Mouse (Mus musculus) forebrain, embryonic 16.5 days (tissue): ENCODE data around the gene Clec3a. TPM values are rescaled to one million over a fixed set of nuclear protein-coding genes. Genes with fewer than 3 reads are reported as not detected.

Experiments used
- ATAC-seq: fragments of 200-750 bp; cut with Nextera tagmentation; 2 replicates; pipeline ENCODE4 v1.8.0; 2017; ENCODE audit warnings: mild to moderate bottlenecking, moderate library complexity
- H3K27ac ChIP-seq: fragments of 300-500 bp; sonication (generic); 2 replicates; pipeline ENCODE4 v1.5.1; 2014; ENCODE audit warnings: low read length, control low read depth
- H3K27me3 ChIP-seq: fragments of 300-500 bp; sonication (generic); replicated peaks from 2 replicates; pipeline ENCODE4 v1.6.1; 2014; ENCODE audit warnings: low read length; ENCODE audit not compliant: control insufficient read depth, insufficient read depth
- H3K36me3 ChIP-seq: fragments of 300-500 bp; sonication (generic); 2 replicates; pipeline ENCODE4 v1.6.1; 2014; ENCODE audit not compliant: control insufficient read depth, insufficient read depth
- H3K4me1 ChIP-seq: fragments of 300-500 bp; sonication (generic); replicated peaks from 2 replicates; pipeline ENCODE4 v1.6.1; 2014; ENCODE audit warnings: low read length; ENCODE audit not compliant: control insufficient read depth, insufficient read depth
- H3K4me2 ChIP-seq: fragments of 300-500 bp; sonication (generic); 2 replicates; pipeline ENCODE4 v1.6.1; 2014; ENCODE audit warnings: mild to moderate bottlenecking, low read length, control low read depth
- H3K4me3 ChIP-seq: fragments of 300-500 bp; sonication (generic); replicated peaks from 2 replicates; pipeline ENCODE4 v1.5.1; 2014; ENCODE audit warnings: mild to moderate bottlenecking, low read length, control low read depth
- H3K9ac ChIP-seq: fragments of 300-500 bp; sonication (generic); replicated peaks from 2 replicates; pipeline ENCODE4 v1.6.1; 2014; ENCODE audit warnings: low read depth, low read length, control low read depth
- H3K9me3 ChIP-seq: fragments of 300-500 bp; sonication (generic); 2 replicates; pipeline ENCODE4 v1.6.1; 2016; ENCODE audit warnings: low read length; ENCODE audit not compliant: control insufficient read depth
- WGBS: fragments of 180-500 bp; shearing (Covaris S2); extraction: QIAGEN DNeasy Blood & Tissue Kit; methylation state at CpG from one replicate; pipeline ENCODE4 v1.1.7; 2014; 5-methylcytosine and 5-hydroxymethylcytosine counted together
- polyA plus RNA-seq: library from polyadenylated mRNA; unstranded; fragments of >200 nt; fragmentation: Nextera tagmentation; extraction: Ambion mirVana; gene quantifications from 2 replicates; pipeline ENCODE4 v1.2.1, GENCODE M21; 2015

The Clec3a gene
- polyA plus RNA-seq: 0.76 TPM in 1 of 2 replicates, not detected in the other

DNA sequence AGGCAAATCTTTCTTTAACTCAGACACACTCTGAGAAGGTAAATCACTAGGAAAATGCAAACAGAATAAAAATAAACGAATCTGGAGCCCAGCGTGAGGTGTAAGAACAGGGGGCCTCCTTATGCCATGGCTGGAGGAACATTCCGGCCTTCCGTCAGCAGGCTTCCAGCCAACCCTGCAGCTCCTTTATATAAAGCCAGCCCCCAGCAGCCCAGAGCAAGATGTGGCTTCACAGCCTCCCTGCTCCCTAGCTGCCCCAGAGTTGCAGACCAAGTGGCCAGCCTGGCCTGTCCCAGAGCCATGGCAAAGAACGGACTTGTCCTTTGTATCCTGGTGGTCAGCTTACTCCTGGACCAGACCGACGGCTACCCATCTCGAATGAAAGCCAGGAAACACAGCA, at the start of gene Clec3a:
Gene Clec3a (plus strand): TSS at position 301 of the 400 bp plus-strand sequence.
- Histone ChIP-seq H3K4me1 (no peaks in the 10 kb centered on the region), H3K36me3 (no peaks in the 10 kb centered on the region), H3K9me3 (no peaks in the 10 kb centered on the region), H3K27me3 (no peaks in the 10 kb centered on the region), H3K4me2 (no peak within 1 kb of the TSS), H3K27ac (no peak within 1 kb of the TSS), H3K9ac (no peak within 1 kb of the TSS), H3K4me3 (no peak within 1 kb of the TSS)
- 76% methylated on average over 8 of the region's 8 CpGs for WGBS
- ATAC-seq: no peak

DNA sequence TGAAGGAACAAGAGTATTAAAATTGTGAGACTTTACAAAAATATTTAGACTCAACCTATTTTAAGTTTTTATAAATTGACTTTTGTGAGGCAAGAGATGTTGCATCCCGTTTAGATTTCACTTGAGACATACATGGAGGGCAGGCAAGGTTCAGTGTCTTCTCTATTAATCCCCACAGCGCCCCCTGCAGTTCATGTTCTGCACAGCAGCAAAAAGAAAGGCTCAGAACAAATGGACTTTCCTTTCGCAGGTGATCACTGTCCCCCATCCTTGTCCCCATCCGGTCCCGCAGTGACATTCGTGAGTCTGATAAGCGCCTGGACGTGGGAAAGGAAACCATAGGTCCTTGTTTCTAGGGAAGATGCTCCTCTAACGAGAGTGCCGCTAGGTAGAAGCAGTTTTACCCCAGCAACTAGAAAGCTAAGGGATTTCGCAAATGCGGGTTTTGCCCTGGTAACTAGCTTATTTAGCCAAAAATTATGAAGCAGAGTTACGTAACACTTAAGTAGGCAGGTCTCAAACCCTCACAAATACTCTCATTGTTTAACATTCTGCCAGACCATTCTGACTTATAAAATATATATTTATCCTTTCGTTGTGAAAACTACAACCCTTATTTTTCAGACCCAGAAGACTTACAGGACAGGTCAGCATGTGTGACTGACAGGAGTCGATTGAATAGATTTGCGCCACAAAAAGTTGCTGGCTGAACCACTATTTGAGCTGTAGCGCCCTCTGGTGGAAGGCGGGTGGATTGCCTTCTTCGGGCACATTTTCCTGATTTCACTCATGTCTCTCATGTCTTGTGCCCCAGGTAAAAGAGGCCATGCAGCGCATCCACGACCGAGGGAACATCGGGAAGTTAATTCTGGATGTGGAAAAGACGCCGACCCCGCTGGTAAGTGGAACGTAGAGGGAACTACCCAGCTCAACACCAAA, 48.6 kb upstream of the Clec3a start:
- Histone ChIP-seq H3K4me3 (no peak overlapping the region), H3K9ac (no peak overlapping the region)

DNA sequence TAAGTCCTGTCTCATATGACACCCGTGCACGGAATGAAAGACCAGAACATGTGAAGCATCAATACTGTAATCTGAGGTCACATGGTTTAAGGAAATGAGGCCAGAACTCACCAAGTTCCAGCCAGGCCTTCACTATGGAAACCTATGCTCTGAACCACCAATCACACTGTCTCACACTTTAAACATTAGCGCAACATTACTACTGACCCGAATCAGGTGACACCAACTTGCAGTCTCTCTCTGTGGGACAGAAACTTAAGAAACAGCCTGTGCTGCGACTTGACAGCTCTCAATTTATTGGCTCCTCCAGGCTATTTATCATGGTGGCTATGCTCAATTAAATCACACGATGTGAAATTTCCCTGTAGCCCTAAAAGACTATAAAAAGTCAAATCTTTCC, 43.5 kb upstream of the Clec3a start:
- WGBS: 91% methylated on average over 6 of the region's 6 CpGs
- no peaks in the 10 kb centered on the region for H3K27me3 ChIP-seq
- H3K4me1 ChIP-seq: no peaks in the 10 kb centered on the region
- no peaks in the 10 kb centered on the region for H3K36me3 ChIP-seq
- no peaks in the 10 kb centered on the region for H3K9me3 ChIP-seq
- no peak overlapping the region for H3K9ac ChIP-seq
- H3K4me3 ChIP-seq: no peak overlapping the region
- H3K4me2 ChIP-seq: no peak overlapping the region
- H3K27ac ChIP-seq: no peak overlapping the region
- no peak for ATAC-seq

More for the DNA sequence above, 48.6 kb upstream of the Clec3a start:
- Histone ChIP-seq H3K9me3 (no peaks in the 10 kb centered on the region), H3K36me3 (no peaks in the 10 kb centered on the region), H3K4me1 (peaks cover 3% of the 10 kb centered on the region), H3K4me2 (peak overlapping the region; percentile 20; the same call in 1 of the 2 replicates), H3K27ac (no peak overlapping the region), H3K27me3 (no peaks in the 10 kb centered on the region)
- 32% methylated on average over 27 of the region's 27 CpGs for WGBS
- ATAC-seq: no peak

DNA sequence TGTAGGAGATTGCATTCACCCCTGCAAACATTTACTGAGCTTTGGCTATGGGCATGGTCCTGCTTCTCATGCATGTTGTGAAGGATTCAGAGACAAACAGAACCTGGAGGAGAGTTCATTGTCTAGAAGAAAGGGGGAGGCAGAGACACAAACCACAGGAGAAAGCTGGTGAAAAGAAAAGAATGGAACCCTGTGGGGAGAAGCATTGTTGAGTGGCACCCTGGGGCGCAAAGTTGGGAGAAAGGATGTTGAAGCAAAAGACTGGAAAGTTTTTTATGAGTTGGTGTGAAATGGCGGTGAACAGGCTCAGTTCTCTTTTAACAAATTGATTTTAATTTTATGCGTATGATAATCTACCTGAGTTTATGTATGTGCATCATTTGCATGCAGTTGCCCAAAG, 33.7 kb upstream of the Clec3a start:
- Histone ChIP-seq H3K4me3 (no peak overlapping the region), H3K9ac (no peak overlapping the region), H3K4me1 (no peaks in the 10 kb centered on the region), H3K27me3 (no peaks in the 10 kb centered on the region), H3K4me2 (no peak overlapping the region), H3K9me3 (no peaks in the 10 kb centered on the region), H3K36me3 (no peaks in the 10 kb centered on the region), H3K27ac (no peak overlapping the region)
- ATAC-seq: no peak
- WGBS: 70% methylated on average over 3 of the region's 3 CpGs

DNA sequence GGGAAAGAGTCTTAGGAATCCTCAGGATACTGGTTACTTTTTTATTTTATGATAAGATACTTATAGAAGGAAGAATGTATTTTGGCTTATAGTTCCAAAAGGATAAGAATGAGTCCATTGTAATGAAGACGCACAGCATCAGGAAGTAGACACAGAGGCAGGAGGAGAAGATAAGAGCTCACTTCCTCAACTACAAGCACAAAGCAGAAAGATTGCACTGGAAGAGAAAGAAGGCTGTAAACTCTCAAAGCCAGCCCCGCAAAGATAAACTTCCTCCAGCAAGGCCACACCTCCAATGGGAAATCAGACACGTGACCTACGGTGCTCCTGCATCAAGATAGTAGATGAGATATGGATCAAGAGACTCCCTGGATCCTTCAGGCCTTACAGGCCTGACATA, 30.4 kb upstream of the Clec3a start:
- WGBS: 89% methylated on average over 4 of the region's 4 CpGs

DNA sequence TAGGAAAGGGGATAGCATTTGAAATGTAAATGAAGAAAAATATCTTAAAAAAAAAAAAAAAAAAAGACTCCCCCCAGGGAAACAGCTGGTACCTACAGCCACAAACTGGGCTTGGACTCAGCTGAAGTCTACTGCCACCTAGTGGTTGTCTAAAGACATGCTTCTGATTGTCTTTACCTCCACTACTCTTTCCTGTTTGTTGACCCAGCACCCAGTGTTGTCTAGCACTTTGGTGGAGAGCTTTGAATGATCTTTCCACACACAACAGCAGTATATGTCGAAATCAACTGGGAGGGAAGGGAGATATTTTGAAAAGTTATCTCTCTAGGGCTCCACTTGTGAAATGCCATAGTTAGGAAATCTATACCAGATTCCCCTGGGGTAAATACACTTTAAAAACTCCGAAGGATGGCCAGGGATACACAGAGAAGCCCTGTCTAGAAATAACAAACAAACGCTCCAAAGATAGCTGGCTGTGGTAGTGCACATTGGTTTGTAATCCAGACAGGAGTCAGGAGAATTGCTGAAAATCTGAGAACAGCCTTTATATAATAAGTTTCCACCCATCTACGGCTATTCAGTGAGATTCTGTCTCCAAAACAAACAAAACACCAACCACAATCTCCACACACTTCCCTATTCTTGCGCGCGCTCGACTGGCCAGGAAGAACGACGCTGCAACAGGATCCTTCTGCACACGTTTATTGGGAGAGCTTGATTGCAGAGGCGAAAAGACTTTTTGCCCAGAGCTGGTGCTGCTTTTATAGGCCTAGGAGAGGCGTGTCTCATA, 27.2 kb upstream of the Clec3a start:
- H3K4me1 ChIP-seq: no peaks in the 10 kb centered on the region
- no peak overlapping the region for H3K4me2 ChIP-seq
- 91% methylated on average over 11 of the region's 13 CpGs for WGBS
- H3K27ac ChIP-seq: no peak overlapping the region
- no peaks in the 10 kb centered on the region for H3K36me3 ChIP-seq
- H3K4me3 ChIP-seq: no peak overlapping the region
- no peaks in the 10 kb centered on the region for H3K9me3 ChIP-seq
- H3K9ac ChIP-seq: no peak overlapping the region
- no peak for ATAC-seq
- no peaks in the 10 kb centered on the region for H3K27me3 ChIP-seq

More for the DNA sequence above, 30.4 kb upstream of the Clec3a start:
- no peaks in the 10 kb centered on the region for H3K9me3 ChIP-seq
- no peak overlapping the region for H3K4me2 ChIP-seq
- H3K4me3 ChIP-seq: no peak overlapping the region
- no peaks in the 10 kb centered on the region for H3K27me3 ChIP-seq
- H3K9ac ChIP-seq: no peak overlapping the region
- H3K27ac ChIP-seq: no peak overlapping the region
- H3K36me3 ChIP-seq: no peaks in the 10 kb centered on the region
- no peak for ATAC-seq
- H3K4me1 ChIP-seq: no peaks in the 10 kb centered on the region

DNA sequence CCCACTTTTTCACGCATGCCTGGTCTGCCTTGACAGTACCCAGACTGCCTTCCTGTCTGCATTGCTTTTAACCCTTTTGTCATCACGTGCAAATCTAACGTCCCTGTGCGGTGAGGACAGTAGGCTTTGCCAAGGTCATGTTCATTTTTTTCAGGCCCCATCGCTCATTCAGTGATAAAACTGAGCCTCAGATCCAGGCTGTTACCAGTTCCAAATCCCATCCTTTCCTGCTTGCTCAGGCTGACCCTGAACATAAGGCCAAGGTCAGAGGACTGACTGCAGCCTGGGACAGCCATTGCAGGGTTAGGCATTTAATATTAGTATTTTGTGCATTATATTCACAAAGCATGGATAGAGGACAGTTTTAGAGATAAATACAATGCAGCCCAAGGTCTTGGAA, 19.6 kb upstream of the Clec3a start:
- Histone ChIP-seq H3K4me2 (no peak overlapping the region), H3K27ac (no peak overlapping the region), H3K36me3 (no peaks in the 10 kb centered on the region), H3K4me1 (no peaks in the 10 kb centered on the region), H3K4me3 (no peak overlapping the region), H3K9me3 (no peaks in the 10 kb centered on the region), H3K9ac (no peak overlapping the region), H3K27me3 (no peaks in the 10 kb centered on the region)
- 89% methylated on average over 5 of the region's 5 CpGs for WGBS
- no peak for ATAC-seq

DNA sequence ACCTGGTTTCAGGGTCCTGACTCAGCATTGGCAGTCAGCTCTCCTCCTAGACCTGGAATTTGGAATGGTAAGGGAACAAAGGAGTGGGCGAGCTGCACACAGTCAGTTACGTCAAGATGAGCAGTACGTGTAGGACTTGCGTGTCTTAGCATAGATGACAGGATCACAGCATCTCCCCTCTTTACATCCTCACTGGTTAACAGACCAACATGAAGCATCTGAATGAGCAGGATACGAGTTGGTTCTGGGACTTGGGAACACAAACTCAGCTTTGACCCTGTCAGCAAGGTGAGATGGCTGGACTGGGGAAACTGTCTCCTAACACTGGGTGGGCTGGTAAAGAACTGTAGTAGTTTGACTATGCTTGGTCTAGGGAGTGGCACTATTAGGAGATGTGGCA, 18.6 kb upstream of the Clec3a start:
- ATAC-seq: no peak
- H3K27me3 ChIP-seq: no peaks in the 10 kb centered on the region
- H3K36me3 ChIP-seq: no peaks in the 10 kb centered on the region
- H3K4me3 ChIP-seq: no peak overlapping the region
- no peak overlapping the region for H3K27ac ChIP-seq
- no peak overlapping the region for H3K4me2 ChIP-seq
- H3K4me1 ChIP-seq: no peaks in the 10 kb centered on the region
- no peaks in the 10 kb centered on the region for H3K9me3 ChIP-seq
- 97% methylated on average over 5 of the region's 5 CpGs for WGBS
- H3K9ac ChIP-seq: no peak overlapping the region

DNA sequence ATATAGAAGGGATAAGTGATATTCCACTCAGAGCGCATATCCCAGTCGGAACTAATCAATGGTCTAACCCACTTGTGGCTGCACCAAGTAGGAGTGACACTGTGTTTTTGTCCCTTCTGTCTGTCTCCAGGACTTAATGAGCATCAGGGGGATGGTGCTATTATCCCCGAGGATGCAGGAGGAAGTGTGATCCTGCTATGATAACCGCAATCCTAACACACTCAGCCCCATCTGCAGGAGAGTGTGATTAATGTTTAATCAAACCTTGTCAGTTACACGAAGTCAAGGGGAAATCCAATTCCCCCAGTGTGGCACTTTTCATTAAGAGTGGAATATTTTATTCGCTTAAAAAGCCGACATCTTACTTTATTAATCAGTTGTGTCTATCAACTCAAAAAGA, 16.2 kb upstream of the Clec3a start:
- no peak overlapping the region for H3K4me3 ChIP-seq
- no peak overlapping the region for H3K27ac ChIP-seq
- no peaks in the 10 kb centered on the region for H3K4me1 ChIP-seq
- WGBS: 67% methylated on average over 7 of the region's 7 CpGs
- H3K9me3 ChIP-seq: no peaks in the 10 kb centered on the region
- H3K9ac ChIP-seq: no peak overlapping the region
- no peak overlapping the region for H3K4me2 ChIP-seq
- H3K27me3 ChIP-seq: no peaks in the 10 kb centered on the region
- no peak for ATAC-seq
- H3K36me3 ChIP-seq: no peaks in the 10 kb centered on the region
